Mouse (Mus musculus) lung, embryonic 16.5 days (tissue): ENCODE data around the gene Hist2h2ac. TPM values are rescaled to one million over a fixed set of nuclear protein-coding genes. Genes with fewer than 3 reads are reported as not detected.
"Not testable (repeated sequence)": the region's sequence is repeated elsewhere in the genome, so short reads cannot be mapped to it uniquely, and the experiment has no call there.

Source experiments
- ATAC-seq: fragments of 200-750 bp; cut with Nextera tagmentation; 2 replicates; pipeline ENCODE4 v1.8.0; 2017; ENCODE audit warnings: low read depth, mild to moderate bottlenecking, moderate library complexity
- H3K27ac ChIP-seq: fragments of 300-500 bp; sonication (generic); 2 replicates; pipeline ENCODE4 v1.5.1; 2014; ENCODE audit warnings: mild to moderate bottlenecking, control low read depth, low read length
- H3K27me3 ChIP-seq: fragments of 300-500 bp; sonication (generic); 2 replicates; pipeline ENCODE4 v1.6.1; 2014; ENCODE audit warnings: low read depth, low read length, mixed read lengths; ENCODE audit not compliant: control insufficient read depth, insufficient read depth
- H3K36me3 ChIP-seq: fragments of 300-500 bp; sonication (generic); 2 replicates; pipeline ENCODE4 v1.6.1; 2014; ENCODE audit warnings: low read length; ENCODE audit not compliant: control insufficient read depth, insufficient read depth
- H3K4me1 ChIP-seq: fragments of 300-500 bp; sonication (generic); replicated peaks from 2 replicates; pipeline ENCODE4 v1.6.1; 2014; ENCODE audit warnings: low read length, mixed read lengths; ENCODE audit not compliant: control insufficient read depth, insufficient read depth
- H3K4me2 ChIP-seq: fragments of 300-500 bp; sonication (generic); 2 replicates; pipeline ENCODE4 v1.6.1; 2014; ENCODE audit warnings: low read depth, low read length, control low read depth
- H3K4me3 ChIP-seq: fragments of 300-500 bp; sonication (generic); 2 replicates; pipeline ENCODE4 v1.5.1; 2014; ENCODE audit warnings: mild to moderate bottlenecking, low read length, control low read depth
- H3K9ac ChIP-seq: fragments of 300-500 bp; sonication (generic); 2 replicates; pipeline ENCODE4 v1.6.1; 2014; ENCODE audit warnings: low read length, control low read depth
- H3K9me3 ChIP-seq: fragments of 300-500 bp; sonication (generic); 2 replicates; pipeline ENCODE4 v1.6.1; 2016; ENCODE audit warnings: low read length; ENCODE audit not compliant: control insufficient read depth
- WGBS: fragments of 180-500 bp; shearing (Covaris S2); extraction: QIAGEN DNeasy Blood & Tissue Kit; methylation state at CpG from one replicate; pipeline ENCODE4 v1.1.7; 2014; 5-methylcytosine and 5-hydroxymethylcytosine counted together
- polyA plus RNA-seq: library from polyadenylated mRNA; unstranded; fragments of >200 nt; fragmentation: Nextera tagmentation; extraction: Ambion mirVana; gene quantifications from 2 replicates; pipeline ENCODE4 v1.2.1, GENCODE M21; 2015

The Hist2h2ac gene
- polyA plus RNA-seq, 1 experiment from 2014 or later: 9.0 TPM

GRCm38 (mm10) chr3:96251787-96252186 lies 31.1 kb upstream of the Hist2h2ac start:
- no peak for ATAC-seq
- H3K27ac ChIP-seq: no peak overlapping the region
- no peaks in the 10 kb centered on the region for H3K9me3 ChIP-seq
- H3K36me3 ChIP-seq: no peaks in the 10 kb centered on the region
- WGBS: 79% methylated on average over 3 of the region's 3 CpGs
- peaks cover 14% of the 10 kb centered on the region for H3K4me1 ChIP-seq
- H3K9ac ChIP-seq: no peak overlapping the region
- H3K27me3 ChIP-seq: peaks cover 20% of the 10 kb centered on the region
- H3K4me3 ChIP-seq: no peak overlapping the region
- H3K4me2 ChIP-seq: no peak overlapping the region

GRCm38 (mm10) chr3:96250890-96251289 lies 30.2 kb upstream of the Hist2h2ac start:
- H3K9me3 ChIP-seq: no peaks in the 10 kb centered on the region
- no peak overlapping the region for H3K9ac ChIP-seq
- H3K27me3 ChIP-seq: peaks cover 20% of the 10 kb centered on the region
- no peak for ATAC-seq
- no peak overlapping the region for H3K4me2 ChIP-seq
- no peak overlapping the region for H3K4me3 ChIP-seq
- 62% methylated on average over 3 of the region's 3 CpGs for WGBS
- H3K27ac ChIP-seq: no peak overlapping the region
- H3K36me3 ChIP-seq: no peaks in the 10 kb centered on the region
- peaks cover 14% of the 10 kb centered on the region for H3K4me1 ChIP-seq

GRCm38 (mm10) chr3:96249034-96249345 lies 28.3 kb upstream of the Hist2h2ac start:
- H3K4me2 ChIP-seq: peak overlapping the region; percentile 46
- ATAC-seq: no peak
- H3K27ac ChIP-seq: no peak overlapping the region
- WGBS: 46% methylated on average over 4 of the region's 4 CpGs
- peaks cover 17% of the 10 kb centered on the region for H3K4me1 ChIP-seq
- H3K36me3 ChIP-seq: no peaks in the 10 kb centered on the region
- H3K27me3 ChIP-seq: peaks cover 9% of the 10 kb centered on the region; the same call in 1 of the 2 replicates
- H3K9me3 ChIP-seq: no peaks in the 10 kb centered on the region
- H3K4me3 ChIP-seq: peak overlapping the region; percentile 53
- peak overlapping the region; percentile 37 for H3K9ac ChIP-seq

- H3K9me3 ChIP-seq: no peaks in the 10 kb centered on the region
- no peak for ATAC-seq
- 31% methylated on average over 6 of the region's 6 CpGs for WGBS
- peaks cover 19% of the 10 kb centered on the region for H3K4me1 ChIP-seq
- peaks cover 6% of the 10 kb centered on the region; the same call in 1 of the 2 replicates for H3K27me3 ChIP-seq
- H3K36me3 ChIP-seq: no peaks in the 10 kb centered on the region
- peak overlapping the region; percentile 68 for H3K9ac ChIP-seq
- peak overlapping the region; percentile 53 for H3K4me3 ChIP-seq
- H3K4me2 ChIP-seq: peak overlapping the region; percentile 46
- H3K27ac ChIP-seq: no peak overlapping the region
These were observed 27.7 kb upstream of the Hist2h2ac start for GRCm38 (mm10) chr3:96248141-96249033.

GRCm38 (mm10) chr3:96247356-96248140 lies 26.9 kb upstream of the Hist2h2ac start:
- Histone ChIP-seq H3K27me3 (no peaks in the 10 kb centered on the region; the same call in 1 of the 2 replicates), H3K9me3 (no peaks in the 10 kb centered on the region), H3K4me2 (peak overlapping the region; percentile 46), H3K27ac (peak overlapping the region; percentile 29; the same call in 1 of the 2 replicates), H3K9ac (peak overlapping the region; percentile 68), H3K4me3 (peak overlapping the region; percentile 53), H3K4me1 (peaks cover 19% of the 10 kb centered on the region), H3K36me3 (no peaks in the 10 kb centered on the region)
- WGBS: 3% methylated on average over 11 of the region's 11 CpGs
- ATAC-seq: no peak

GRCm38 (mm10) chr3:96246427-96246856 lies 25.8 kb upstream of the Hist2h2ac start, which contains the start of gene Hist2h3c1:
Gene Hist2h3c1, plus strand, starts transcription at chr3:96246685.
- peak within 1 kb of the TSS; percentile 68 for H3K9ac ChIP-seq

GRCm38 (mm10) chr3:96246018-96246417 lies 25.3 kb upstream of the Hist2h2ac start:
- Histone ChIP-seq H3K4me3 (peak overlapping the region; percentile 37), H3K4me2 (peak overlapping the region; percentile 22; the same call in 1 of the 2 replicates), H3K27ac (peak overlapping the region; percentile 68; the same call in 1 of the 2 replicates), H3K9ac (peak overlapping the region; percentile 50), H3K4me1 (peaks cover 22% of the 10 kb centered on the region)
- H3K27me3 ChIP-seq, H3K9me3 ChIP-seq, H3K36me3 ChIP-seq, ATAC-seq: not testable (repeated sequence)
- WGBS: 0% methylated on average over 9 of the region's 21 CpGs

More at GRCm38 (mm10) chr3:96246427-96246856, 25.8 kb upstream of the Hist2h2ac start, which contains the start of gene Hist2h3c1:
- no CpG with 5 or more reads among the region's 47 CpGs for WGBS
- Histone ChIP-seq H3K4me1 (peaks cover 19% of the 10 kb centered on the region), H3K4me2 (peak within 1 kb of the TSS; percentile 46), H3K4me3 (peak within 1 kb of the TSS; percentile 53), H3K27ac (peak within 1 kb of the TSS; percentile 68; the same call in 1 of the 2 replicates)
- ATAC-seq: peak; percentile 92
- H3K9me3 ChIP-seq, H3K36me3 ChIP-seq, H3K27me3 ChIP-seq: not testable (repeated sequence)

- H3K9me3 ChIP-seq, H3K27me3 ChIP-seq, H3K36me3 ChIP-seq: not testable (repeated sequence)
- peak within 1 kb of the TSS; percentile 87 for H3K9ac ChIP-seq
- peak; percentile 87 for ATAC-seq
- peak within 1 kb of the TSS; percentile 99 for H3K27ac ChIP-seq
- H3K4me2 ChIP-seq: peak within 1 kb of the TSS; percentile 67
- peak within 1 kb of the TSS; percentile 58 for H3K4me3 ChIP-seq
- H3K4me1 ChIP-seq: peaks cover 26% of the 10 kb centered on the region
- under 1% methylated on average over 33 of the region's 88 CpGs for WGBS
These were observed 24.6 kb upstream of the Hist2h2ac start, which contains the start of gene Hist2h2aa1 for GRCm38 (mm10) chr3:96245003-96245886. Gene Hist2h2aa1, plus strand, starts transcription at chr3:96245497.
